Comparison of ENCODE assay signal across 18 mouse cellular contexts in genomic region chr14:61088187-61088586, GRCm38 (mm10). TPM values are rescaled to one million over a fixed set of nuclear protein-coding genes. Genes with fewer than 3 reads are reported as not detected.
"Had no signal": no experiment of that assay in that cellular context is flagged by ENCODE, and none has a peak within 500 bp of the region (broad histone marks: within the 10 kb centered on the region; RNA-seq: fewer than 3 reads in every experiment).

No protein-coding gene starts in this region.

- ATAC-seq: midbrain, embryonic 15.5 days had no signal

- DNase-seq: kidney, adult 2 months; kidney, postnatal 10 days; kidney, postnatal 36 days; layer of hippocampus, adult 9-11 months; liver, embryonic 13.5 days; lung, postnatal 14 days; lung, postnatal 4 days; retina, postnatal 1 day; right cerebral cortex, postnatal 25 days; thymus, postnatal 25 days had no signal

- H3K4me2 ChIP-seq: limb, embryonic 13.5 days; liver, embryonic 13.5 days; lung, embryonic 15.5 days; midbrain, embryonic 12.5 days; midbrain, embryonic 15.5 days; neural tube, embryonic 13.5 days had no signal

- H3K27ac ChIP-seq: limb, embryonic 10.5 days; limb, embryonic 13.5 days; liver, embryonic 13.5 days; lung, embryonic 15.5 days; midbrain, embryonic 12.5 days; midbrain, embryonic 15.5 days; neural tube, embryonic 13.5 days had no signal

- H3K4me3 ChIP-seq: limb, embryonic 10.5 days; limb, embryonic 13.5 days; liver, embryonic 13.5 days; lung, embryonic 15.5 days; midbrain, embryonic 12.5 days; midbrain, embryonic 15.5 days; myocyte; neural tube, embryonic 13.5 days had no signal

- H3K27me3 ChIP-seq: limb, embryonic 13.5 days; liver, embryonic 13.5 days; lung, embryonic 15.5 days; midbrain, embryonic 12.5 days; midbrain, embryonic 15.5 days; neural tube, embryonic 13.5 days had no signal

- H3K36me3 ChIP-seq: limb, embryonic 10.5 days; limb, embryonic 13.5 days; liver, embryonic 13.5 days; lung, embryonic 15.5 days; midbrain, embryonic 12.5 days; midbrain, embryonic 15.5 days; neural tube, embryonic 13.5 days had no signal

- H3K9me3 ChIP-seq: limb, embryonic 10.5 days; limb, embryonic 13.5 days; liver, embryonic 13.5 days; lung, embryonic 15.5 days; midbrain, embryonic 12.5 days; midbrain, embryonic 15.5 days; neural tube, embryonic 13.5 days had no signal

- H3K9ac ChIP-seq: limb, embryonic 13.5 days; liver, embryonic 13.5 days; lung, embryonic 15.5 days; midbrain, embryonic 12.5 days; midbrain, embryonic 15.5 days; neural tube, embryonic 13.5 days had no signal

- H3K4me1 ChIP-seq: limb, embryonic 10.5 days; limb, embryonic 13.5 days; liver, embryonic 13.5 days; lung, embryonic 15.5 days; midbrain, embryonic 12.5 days; midbrain, embryonic 15.5 days; neural tube, embryonic 13.5 days had no signal

RNA-seq across cellular contexts. Expression of gene Tnfrsf19, which starts 41.9 kb away (rescaled TPM):
- total RNA-seq: monocyte, adult 5-6 weeks had no signal
